Mouse (Mus musculus) embryonic facial prominence, embryonic 12.5 days (tissue): Measurements from ENCODE around the gene Atp5s. TPM values are rescaled to one million over a fixed set of nuclear protein-coding genes. Genes with fewer than 3 reads are reported as not detected.
A peak's percentile ranks its signal among the peaks of the same experiment; 100 is the strongest.

Experiments used
- ATAC-seq: fragments of 200-750 bp; cut with Nextera tagmentation; 2 replicates; pipeline ENCODE4 v1.8.0; 2017; ENCODE audit not compliant: insufficient number of reproducible peaks, insufficient read depth, low FRiP score, low TSS enrichment
- H3K27ac ChIP-seq: fragments of 300-500 bp; sonication (generic); 2 replicates; pipeline ENCODE4 v1.5.1; 2016; ENCODE audit warnings: mild to moderate bottlenecking
- H3K27me3 ChIP-seq: fragments of 300-500 bp; sonication (generic); 2 replicates; pipeline ENCODE4 v1.6.1; 2016; ENCODE audit warnings: mild to moderate bottlenecking, moderate library complexity
- H3K36me3 ChIP-seq: fragments of 300-500 bp; sonication (generic); 2 replicates; pipeline ENCODE4 v1.6.1; 2016; ENCODE audit warnings: mild to moderate bottlenecking
- H3K4me1 ChIP-seq: fragments of 300-500 bp; sonication (generic); 2 replicates; pipeline ENCODE4 v1.6.1; 2016
- H3K4me2 ChIP-seq: fragments of 300-500 bp; sonication (generic); replicated peaks from 2 replicates; pipeline ENCODE4 v1.6.1; 2016; ENCODE audit warnings: mild to moderate bottlenecking, moderate library complexity
- H3K4me3 ChIP-seq: fragments of 300-500 bp; sonication (generic); 2 replicates; pipeline ENCODE4 v1.5.1; 2016; ENCODE audit warnings: mild to moderate bottlenecking
- H3K9ac ChIP-seq: fragments of 300-500 bp; sonication (generic); 2 replicates; pipeline ENCODE4 v1.6.1; 2016; ENCODE audit warnings: mild to moderate bottlenecking, moderate library complexity
- H3K9me3 ChIP-seq: fragments of 300-500 bp; sonication (generic); 2 replicates; pipeline ENCODE4 v1.6.1; 2016; ENCODE audit warnings: mild to moderate bottlenecking, moderate library complexity
- WGBS: fragments of 180-500 bp; shearing (Covaris S2); methylation state at CpG from one replicate; pipeline ENCODE4 v1.1.7; 2016; 5-methylcytosine and 5-hydroxymethylcytosine counted together
- polyA plus RNA-seq: library from polyadenylated mRNA; unstranded; fragments of >200 nt; fragmentation: Nextera tagmentation; extraction: Ambion mirVana; gene quantifications from 2 replicates; pipeline ENCODE4 v1.2.1, GENCODE M21; 2016

Gene Atp5s
- polyA plus RNA-seq, 1 experiment from 2014 or later, result 24.3 TPM

DNA sequence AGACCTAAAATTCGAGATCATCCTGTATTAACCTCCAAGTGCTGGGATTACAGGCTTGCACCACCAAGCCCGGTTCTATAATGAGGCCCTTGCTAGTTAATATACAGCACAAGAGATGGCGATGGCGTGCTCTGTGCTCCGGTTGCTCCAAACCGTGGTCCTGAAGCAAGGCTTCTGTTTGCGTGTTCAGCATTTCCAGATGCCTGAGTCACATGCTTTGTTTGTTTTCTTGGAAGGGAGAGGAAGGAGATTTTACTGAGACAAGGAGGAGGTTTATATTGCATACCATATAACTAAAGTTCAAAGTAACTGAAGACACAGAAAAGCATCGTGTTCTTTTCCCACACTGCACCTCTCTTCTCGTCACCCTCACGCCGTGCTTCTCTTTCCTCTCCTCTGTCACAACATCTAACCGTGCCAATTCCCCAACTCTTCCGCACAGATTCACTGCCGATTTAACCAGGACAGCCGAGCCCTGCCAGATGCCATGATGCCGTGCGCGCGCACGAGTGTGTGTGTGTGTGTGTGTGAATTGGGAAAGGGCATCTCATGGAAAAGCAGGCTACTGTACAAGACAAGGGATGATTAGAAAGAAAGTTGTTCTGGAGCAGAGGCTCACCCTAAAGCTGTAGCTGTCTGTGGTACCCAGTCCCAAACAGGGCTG lies 36.1 kb downstream of the Atp5s start:
- Histone ChIP-seq H3K9ac (no peak overlapping the region), H3K36me3 (no peaks in the 10 kb centered on the region), H3K4me1 (peaks cover 11% of the 10 kb centered on the region; the same call in 1 of the 2 replicates), H3K4me3 (no peak overlapping the region), H3K4me2 (no peak overlapping the region), H3K9me3 (no peaks in the 10 kb centered on the region), H3K27me3 (no peaks in the 10 kb centered on the region), H3K27ac (0 out of 2 replicates have a peak overlapping the region, but pooled peaks have one; percentile 8)
- 83% methylated on average over 20 of the region's 20 CpGs for WGBS
- no peak for ATAC-seq

GRCm38 (mm10) chr12:69761603-69762002 lies 36.9 kb downstream of the Atp5s start:
- Histone ChIP-seq H3K27ac (no peak overlapping the region), H3K9me3 (no peaks in the 10 kb centered on the region), H3K4me1 (peaks cover 11% of the 10 kb centered on the region; the same call in 1 of the 2 replicates), H3K4me3 (no peak overlapping the region), H3K9ac (no peak overlapping the region), H3K27me3 (no peaks in the 10 kb centered on the region), H3K4me2 (no peak overlapping the region), H3K36me3 (no peaks in the 10 kb centered on the region)
- no peak for ATAC-seq
- 50% methylated on average over 2 of the region's 2 CpGs for WGBS

- H3K9ac ChIP-seq, result no peak overlapping the region
- no peaks in the 10 kb centered on the region for H3K9me3 ChIP-seq
- H3K4me3 ChIP-seq, result no peak overlapping the region
- no peak overlapping the region for H3K4me2 ChIP-seq
- no peaks in the 10 kb centered on the region for H3K36me3 ChIP-seq
- H3K27me3 ChIP-seq, result no peaks in the 10 kb centered on the region
- no peak overlapping the region for H3K27ac ChIP-seq
- ATAC-seq, result no peak
- peaks cover 6% of the 10 kb centered on the region for H3K4me1 ChIP-seq
- WGBS, result 80% methylated on average over 9 of the region's 9 CpGs
These were observed 40.8 kb downstream of the Atp5s start for GRCm38 (mm10) chr12:69765543-69765942.

- Histone ChIP-seq H3K27ac (no peak overlapping the region), H3K4me1 (peaks cover 6% of the 10 kb centered on the region), H3K27me3 (no peaks in the 10 kb centered on the region), H3K4me3 (no peak overlapping the region), H3K36me3 (no peaks in the 10 kb centered on the region), H3K4me2 (no peak overlapping the region), H3K9ac (no peak overlapping the region), H3K9me3 (no peaks in the 10 kb centered on the region)
- WGBS, result 79% methylated on average over 10 of the region's 10 CpGs
- no peak for ATAC-seq
These were observed 41.6 kb downstream of the Atp5s start for GRCm38 (mm10) chr12:69766185-69766904.

DNA sequence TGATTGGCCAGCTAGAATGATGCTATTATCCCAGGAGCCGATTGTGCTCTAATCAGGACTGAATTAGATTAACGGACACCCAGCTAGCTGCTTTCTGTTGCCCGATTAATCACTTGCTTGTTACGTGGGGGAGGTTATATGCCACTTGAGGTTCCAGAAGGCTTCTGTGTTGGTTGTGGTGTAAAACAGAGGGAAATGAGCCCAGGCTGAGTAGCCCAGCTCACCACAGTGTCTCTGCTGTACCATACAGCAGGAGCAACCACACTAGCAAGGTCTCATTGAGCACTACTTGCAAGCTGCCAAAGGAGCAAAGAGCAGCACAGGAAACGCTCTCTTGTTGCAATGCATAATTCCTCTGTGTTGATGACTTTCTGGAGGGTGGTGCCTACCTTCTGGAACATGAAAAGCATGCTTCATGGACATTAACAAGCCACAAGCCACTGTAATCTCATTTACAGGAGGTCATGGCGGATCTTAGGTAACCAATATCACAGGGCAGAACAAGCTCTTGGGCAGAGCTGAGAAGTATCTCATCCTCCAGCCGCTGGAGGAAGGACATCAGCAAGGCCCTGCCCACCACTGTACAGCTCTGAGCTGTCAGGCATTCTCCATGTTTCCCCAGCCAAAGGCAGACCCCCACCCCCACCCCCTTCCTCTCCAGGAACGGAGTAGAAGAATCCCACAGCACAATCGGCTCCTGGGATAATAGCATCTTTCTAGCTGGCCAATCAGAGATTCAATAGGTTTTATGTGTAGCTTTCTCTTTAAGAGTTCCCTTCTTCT lies 42.9 kb downstream of the Atp5s start:
- 53% methylated on average over 9 of the region's 9 CpGs for WGBS
- H3K36me3 ChIP-seq, result no peaks in the 10 kb centered on the region
- no peaks in the 10 kb centered on the region for H3K27me3 ChIP-seq
- ATAC-seq, result 0 out of 2 replicates have a peak, but pooled peaks have one; percentile 28
- H3K9me3 ChIP-seq, result no peaks in the 10 kb centered on the region
- H3K4me3 ChIP-seq, result no peak overlapping the region
- no peak overlapping the region for H3K4me2 ChIP-seq
- peaks cover 6% of the 10 kb centered on the region for H3K4me1 ChIP-seq
- H3K9ac ChIP-seq, result no peak overlapping the region
- no peak overlapping the region for H3K27ac ChIP-seq

DNA sequence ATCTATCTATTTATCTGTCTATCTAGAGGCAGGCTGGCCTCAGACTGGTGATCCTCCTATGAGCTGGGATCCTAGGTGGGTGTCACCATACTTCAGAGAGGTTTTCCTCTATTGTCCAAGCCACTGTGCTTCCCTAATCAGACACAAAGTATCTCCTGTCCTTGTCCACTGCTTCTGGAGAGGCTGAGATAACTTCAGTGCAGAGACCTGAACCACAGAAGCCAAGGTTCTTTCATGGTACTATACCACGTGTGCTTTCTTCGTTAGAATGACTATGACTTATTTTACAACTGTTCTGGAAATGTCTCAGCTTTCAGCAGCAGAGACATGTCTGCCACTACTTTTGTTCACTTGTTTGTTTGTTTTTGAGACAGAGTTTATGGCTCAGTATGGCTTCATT lies 44.1 kb downstream of the Atp5s start:
- H3K9me3 ChIP-seq, result no peaks in the 10 kb centered on the region
- no peak overlapping the region for H3K4me3 ChIP-seq
- WGBS, result 79% methylated on average over 2 of the region's 2 CpGs
- ATAC-seq, result no peak
- H3K4me1 ChIP-seq, result peaks cover 6% of the 10 kb centered on the region
- no peak overlapping the region for H3K9ac ChIP-seq
- no peak overlapping the region for H3K4me2 ChIP-seq
- H3K27ac ChIP-seq, result no peak overlapping the region
- no peaks in the 10 kb centered on the region for H3K27me3 ChIP-seq
- H3K36me3 ChIP-seq, result no peaks in the 10 kb centered on the region

DNA sequence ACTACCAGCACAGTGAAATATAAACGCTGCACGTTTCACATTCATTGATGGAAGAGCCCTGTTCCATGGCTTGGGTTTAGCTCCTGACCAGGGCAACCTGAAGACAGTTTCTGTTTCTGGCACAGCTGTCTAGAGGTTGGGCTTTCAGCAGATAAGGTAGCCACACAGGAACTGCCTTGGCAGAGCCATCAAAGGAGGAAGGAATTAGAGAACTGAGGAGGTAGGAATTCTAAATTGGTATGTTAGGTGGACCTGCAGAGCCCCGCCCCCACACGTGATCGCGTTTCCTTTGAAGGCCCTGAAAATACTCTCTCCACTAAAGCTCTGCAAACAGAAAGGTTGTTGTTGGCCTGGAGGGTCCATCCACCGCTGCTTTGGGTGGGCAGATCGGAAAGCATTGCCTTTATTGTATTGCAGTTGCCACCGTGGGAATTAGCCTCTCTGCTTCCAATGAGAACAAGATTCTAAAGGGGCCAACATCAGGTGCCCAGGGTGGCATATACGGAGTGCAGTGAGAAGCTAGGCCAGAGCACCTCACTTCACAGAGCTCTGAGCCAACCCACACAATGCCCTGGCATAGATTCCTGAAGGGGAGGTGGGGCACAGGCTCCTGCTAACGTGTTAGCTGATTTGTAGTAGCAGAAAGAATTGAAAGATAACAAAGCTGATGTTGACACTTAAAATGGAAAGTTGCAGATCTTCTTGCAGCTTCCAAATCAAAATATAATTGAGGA lies 52.0 kb downstream of the Atp5s start:
- H3K9ac ChIP-seq, result no peak overlapping the region
- H3K9me3 ChIP-seq, result no peaks in the 10 kb centered on the region
- 66% methylated on average over 11 of the region's 11 CpGs for WGBS
- no peak overlapping the region for H3K4me3 ChIP-seq
- H3K27ac ChIP-seq, result no peak overlapping the region
- no peak for ATAC-seq
- no peaks in the 10 kb centered on the region for H3K36me3 ChIP-seq
- no peaks in the 10 kb centered on the region for H3K4me1 ChIP-seq
- no peaks in the 10 kb centered on the region for H3K27me3 ChIP-seq
- no peak overlapping the region for H3K4me2 ChIP-seq

- Histone ChIP-seq H3K9ac (no peak overlapping the region), H3K9me3 (no peaks in the 10 kb centered on the region), H3K36me3 (no peaks in the 10 kb centered on the region), H3K4me2 (no peak overlapping the region), H3K27me3 (no peaks in the 10 kb centered on the region), H3K4me3 (no peak overlapping the region), H3K27ac (no peak overlapping the region), H3K4me1 (no peaks in the 10 kb centered on the region)
- 89% methylated on average over 6 of the region's 6 CpGs for WGBS
- ATAC-seq, result no peak
These were observed 52.6 kb downstream of the Atp5s start for GRCm38 (mm10) chr12:69777341-69777730.

GRCm38 (mm10) chr12:69777957-69778356 lies 53.2 kb downstream of the Atp5s start:
- no peaks in the 10 kb centered on the region for H3K9me3 ChIP-seq

DNA sequence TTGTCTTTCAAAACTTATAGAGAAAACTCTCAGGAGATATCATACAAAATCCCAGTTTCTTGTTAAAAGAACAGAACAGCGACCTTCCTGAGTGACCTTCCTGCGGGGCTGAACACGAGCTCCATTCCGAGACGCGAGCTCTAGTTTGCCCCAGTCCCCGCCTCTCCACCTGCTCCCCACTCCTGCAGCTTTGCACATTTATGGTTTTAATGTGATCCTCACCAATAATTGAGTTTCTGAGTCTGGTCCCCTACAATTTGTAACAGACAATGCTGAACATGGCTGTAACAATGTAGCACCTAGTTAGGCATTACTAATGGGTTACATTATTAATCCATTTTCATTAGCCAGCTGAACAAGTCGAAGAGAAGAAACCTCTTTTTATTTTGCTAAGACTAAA lies 56.7 kb downstream of the Atp5s start:
- Histone ChIP-seq H3K4me1 (no peaks in the 10 kb centered on the region), H3K9ac (no peak overlapping the region), H3K27me3 (no peaks in the 10 kb centered on the region), H3K27ac (no peak overlapping the region), H3K4me3 (no peak overlapping the region), H3K9me3 (no peaks in the 10 kb centered on the region), H3K4me2 (no peak overlapping the region), H3K36me3 (no peaks in the 10 kb centered on the region)
- 66% methylated on average over 8 of the region's 8 CpGs for WGBS
- ATAC-seq, result no peak

More at GRCm38 (mm10) chr12:69777957-69778356, 53.2 kb downstream of the Atp5s start:
- Histone ChIP-seq H3K4me2 (no peak overlapping the region), H3K4me3 (no peak overlapping the region), H3K36me3 (no peaks in the 10 kb centered on the region), H3K9ac (no peak overlapping the region), H3K4me1 (no peaks in the 10 kb centered on the region), H3K27me3 (no peaks in the 10 kb centered on the region), H3K27ac (no peak overlapping the region)
- no peak for ATAC-seq
- WGBS, result 86% methylated on average over 2 of the region's 2 CpGs

GRCm38 (mm10) chr12:69781935-69782650 lies 57.3 kb downstream of the Atp5s start:
- WGBS, result 81% methylated on average over 10 of the region's 10 CpGs
- Histone ChIP-seq H3K4me2 (no peak overlapping the region), H3K4me1 (no peaks in the 10 kb centered on the region), H3K36me3 (no peaks in the 10 kb centered on the region), H3K27ac (no peak overlapping the region), H3K9ac (no peak overlapping the region), H3K4me3 (no peak overlapping the region), H3K9me3 (no peaks in the 10 kb centered on the region), H3K27me3 (no peaks in the 10 kb centered on the region)
- ATAC-seq, result no peak
